In the genomic region with DNA sequence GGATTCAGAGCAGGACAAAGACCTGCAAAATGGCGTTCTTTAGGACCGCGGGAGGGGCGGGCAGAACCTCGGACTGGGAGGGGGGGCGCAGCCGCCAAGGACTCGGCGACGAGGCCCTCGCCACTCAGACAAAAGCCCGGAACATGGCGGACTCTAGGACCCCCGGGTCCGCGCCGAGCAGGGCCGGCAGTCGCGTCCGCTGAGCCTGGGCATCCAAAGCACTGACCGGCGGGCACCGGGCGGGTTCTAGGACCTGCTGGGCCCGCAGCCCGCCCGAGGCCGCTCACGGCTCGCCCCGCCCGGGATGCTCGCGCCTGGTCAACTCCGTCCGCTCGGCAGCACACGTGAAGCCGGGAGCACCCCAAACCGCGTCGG, we compare ENCODE assay signal across 8 mouse cellular contexts. TPM values are rescaled to one million over a fixed set of nuclear protein-coding genes. Genes with fewer than 3 reads are reported as not detected.
A peak's percentile ranks its signal among the peaks of the same experiment; 100 is the strongest.
DNase-seq lines count a peak whose midpoint lies in the region; ATAC-seq and TF ChIP-seq lines count a peak whose summit lies in the region.

No protein-coding gene starts in this region.

- peak overlapping the region; percentile 92 for H3K4me3 ChIP-seq in heart, embryonic 11.5 days (ENCODE audit: low read depth, low read length)
- peak overlapping the region; percentile 98 for H3K4me3 ChIP-seq in kidney, embryonic 15.5 days (replicated peaks)

- peaks cover 25% of the 10 kb centered on the region for H3K36me3 ChIP-seq in heart, embryonic 11.5 days (ENCODE audit: control insufficient read depth, insufficient read depth, low read length)
- peaks cover 54% of the 10 kb centered on the region for H3K36me3 ChIP-seq in kidney, embryonic 15.5 days

- peak overlapping the region; percentile 88 for H3K4me2 ChIP-seq in heart, embryonic 11.5 days
- peak overlapping the region; percentile 82 for H3K4me2 ChIP-seq in kidney, embryonic 15.5 days

- H3K9me3 ChIP-seq in heart, embryonic 11.5 days (replicated peaks; ENCODE audit: control insufficient read depth, low read length): no peaks in the 10 kb centered on the region
- H3K9me3 ChIP-seq in kidney, embryonic 15.5 days (replicated peaks): no peaks in the 10 kb centered on the region

- no peaks in the 10 kb centered on the region for H3K27me3 ChIP-seq in heart, embryonic 11.5 days (ENCODE audit: control insufficient read depth, insufficient read depth, low read length)
- no peaks in the 10 kb centered on the region for H3K27me3 ChIP-seq in kidney, embryonic 15.5 days

- WGBS in heart, embryonic 11.5 days (ENCODE audit: insufficient replicate concordance): under 1% methylated on average over 43 of the region's 43 CpGs
- 0% methylated on average over 41 of the region's 43 CpGs for WGBS in kidney, embryonic 15.5 days

- H3K27ac ChIP-seq in heart, embryonic 11.5 days (ENCODE audit: low read depth, low read length): peak overlapping the region; percentile 99
- peak overlapping the region; percentile 100 for H3K27ac ChIP-seq in kidney, embryonic 15.5 days

- ATAC-seq in erythroblast, adult 5-6 weeks (replicated peaks; ENCODE audit: low FRiP score, poor library complexity, severe bottlenecking): peak; percentile 35
- ATAC-seq in heart, embryonic 11.5 days (replicated peaks; ENCODE audit: insufficient number of reproducible peaks, low FRiP score, low TSS enrichment): peak; percentile 89
- peak; percentile 95 for ATAC-seq in kidney, embryonic 15.5 days (replicated peaks; ENCODE audit: low FRiP score)

- peak overlapping the region; percentile 98 for H3K9ac ChIP-seq in heart, embryonic 11.5 days (ENCODE audit: low read depth, low read length)
- H3K9ac ChIP-seq in kidney, embryonic 15.5 days: peak overlapping the region; percentile 100

- DNase-seq in CD4-positive helper T cell, adult 2 months (ENCODE audit: low read depth, low spot score): peak; percentile 90
- peak; percentile 99 for DNase-seq in brain, embryonic 14.5 days (ENCODE audit: low read depth)
- peak; percentile 88 for DNase-seq in liver
- peak; percentile 66 to 79 for DNase-seq in monocyte, adult 2 months (ENCODE audit: low read depth in 1 of 2, low spot score in 2 of 2)
- peak; percentile 75 to 83 for DNase-seq in spleen, postnatal 14 days (ENCODE audit: low spot score in 2 of 2)

- peak; percentile 30 for TF ChIP-seq POLR2A in brain, embryonic 14.5 days (IDR thresholded peaks at IDR 0.05; ENCODE audit: borderline replicate concordance, extremely low read depth, insufficient read depth, insufficient read length, poor library complexity, severe bottlenecking)

- H3K4me1 ChIP-seq in heart, embryonic 11.5 days (ENCODE audit: control insufficient read depth, insufficient read depth, low read length): peaks cover 13% of the 10 kb centered on the region
- H3K4me1 ChIP-seq in kidney, embryonic 15.5 days: peaks cover 29% of the 10 kb centered on the region

- no peak for TF ChIP-seq CTCF in brain, embryonic 14.5 days (IDR thresholded peaks at IDR 0.05; ENCODE audit: borderline replicate concordance, extremely low read depth, insufficient read depth, insufficient read length)

RNA-seq across cellular contexts. Expression of a gene that starts 0.4 kb away (rescaled TPM):
- 22.3 and 28.1 TPM in 2 replicates for polyA plus RNA-seq in brain, embryonic 14.5 days (2012; rRNA removed)
- 6.7 and 11.1 TPM in 2 replicates for total RNA-seq in erythroblast, adult 5-6 weeks (2015; ENCODE audit: low replicate concordance)
- total RNA-seq in erythroblast, adult 5-6 weeks (2017; ENCODE audit: low replicate concordance): 14.4 and 15.4 TPM in 2 replicates
- 10.1 and 12.0 TPM in 2 replicates for polyA plus RNA-seq in heart, embryonic 11.5 days (2014; fragmentation: Nextera tagmentation; extraction: Ambion mirVana)
- 11.8 and 13.7 TPM in 2 replicates for polyA plus RNA-seq in kidney, embryonic 15.5 days (2015; fragmentation: Nextera tagmentation; extraction: Ambion mirVana)

RNA-seq across cellular contexts. Expression of a gene that starts 1.0 kb away (rescaled TPM):
- 21.7 and 31.7 TPM in 2 replicates for polyA plus RNA-seq in brain, embryonic 14.5 days (2012; rRNA removed)
- 1.5 and 6.1 TPM in 2 replicates for total RNA-seq in erythroblast, adult 5-6 weeks (2015; ENCODE audit: low replicate concordance)
- total RNA-seq in erythroblast, adult 5-6 weeks (2017; ENCODE audit: low replicate concordance): 2.3 and 7.4 TPM in 2 replicates
- 10.1 and 11.5 TPM in 2 replicates for polyA plus RNA-seq in heart, embryonic 11.5 days (2014; fragmentation: Nextera tagmentation; extraction: Ambion mirVana)
- polyA plus RNA-seq in kidney, embryonic 15.5 days (2015; fragmentation: Nextera tagmentation; extraction: Ambion mirVana): 22.7 TPM in 2 replicates

RNA-seq across cellular contexts. Expression of a gene that starts 15.2 kb away (rescaled TPM):
- 2.2 and 3.5 TPM in 2 replicates for polyA plus RNA-seq in brain, embryonic 14.5 days (2012; rRNA removed)
- not detected in 2 replicates for total RNA-seq in erythroblast, adult 5-6 weeks (2015; ENCODE audit: low replicate concordance)
- total RNA-seq in erythroblast, adult 5-6 weeks (2017; ENCODE audit: low replicate concordance): not detected in 2 replicates
- 0.90 and 2.0 TPM in 2 replicates for polyA plus RNA-seq in heart, embryonic 11.5 days (2014; fragmentation: Nextera tagmentation; extraction: Ambion mirVana)
- polyA plus RNA-seq in kidney, embryonic 15.5 days (2015; fragmentation: Nextera tagmentation; extraction: Ambion mirVana): 2.2 and 2.7 TPM in 2 replicates

RNA-seq across cellular contexts. Expression of a gene that starts 19.6 kb away (rescaled TPM):
- polyA plus RNA-seq in brain, embryonic 14.5 days (2012; rRNA removed): not detected in 2 replicates
- total RNA-seq in erythroblast, adult 5-6 weeks (2015; ENCODE audit: low replicate concordance): not detected in 2 replicates
- not detected in 2 replicates for total RNA-seq in erythroblast, adult 5-6 weeks (2017; ENCODE audit: low replicate concordance)
- polyA plus RNA-seq in heart, embryonic 11.5 days (2014; fragmentation: Nextera tagmentation; extraction: Ambion mirVana): not detected in 2 replicates
- not detected in 2 replicates for polyA plus RNA-seq in kidney, embryonic 15.5 days (2015; fragmentation: Nextera tagmentation; extraction: Ambion mirVana)

RNA-seq across cellular contexts. Expression of a gene that starts 19.8 kb away (rescaled TPM):
- polyA plus RNA-seq in brain, embryonic 14.5 days (2012; rRNA removed): 68.2 and 78.7 TPM in 2 replicates
- 9.8 and 25.7 TPM in 2 replicates for total RNA-seq in erythroblast, adult 5-6 weeks (2015; ENCODE audit: low replicate concordance)
- total RNA-seq in erythroblast, adult 5-6 weeks (2017; ENCODE audit: low replicate concordance): 0.94 and 2.5 TPM in 2 replicates
- 98.7 and 101 TPM in 2 replicates for polyA plus RNA-seq in heart, embryonic 11.5 days (2014; fragmentation: Nextera tagmentation; extraction: Ambion mirVana)
- polyA plus RNA-seq in kidney, embryonic 15.5 days (2015; fragmentation: Nextera tagmentation; extraction: Ambion mirVana): 152 and 162 TPM in 2 replicates

Comparison
In these comparisons a context has a peak if more than half of its experiments do, and no peak if none do; other contexts are left out.
1. Peak in every context shown above with its lines: DNase-seq, ATAC-seq, H3K4me3 ChIP-seq and H3K27ac ChIP-seq.
2. ATAC-seq: peak in every context shown above with its lines; median percentile 95 in kidney, embryonic 15.5 days; 89 in heart, embryonic 11.5 days; 35 in erythroblast, adult 5-6 weeks.